Mouse (Mus musculus) midbrain, embryonic 15.5 days (tissue): ENCODE data around the gene Cdc26. TPM values are rescaled to one million over a fixed set of nuclear protein-coding genes. Genes with fewer than 3 reads are reported as not detected.

Experiments
- ATAC-seq: fragments of 200-750 bp; cut with Nextera tagmentation; replicated peaks from 2 replicates; pipeline ENCODE4 v1.8.0; 2017; ENCODE audit warnings: moderate TSS enrichment
- H3K27ac ChIP-seq: fragments of 300-500 bp; sonication (generic); 2 replicates; pipeline ENCODE4 v1.5.1; 2015; ENCODE audit warnings: mild to moderate bottlenecking, inconsistent platforms
- H3K27me3 ChIP-seq: fragments of 300-500 bp; sonication (generic); replicated peaks from 2 replicates; pipeline ENCODE4 v1.6.1; 2015; ENCODE audit warnings: inconsistent platforms
- H3K36me3 ChIP-seq: fragments of 300-500 bp; sonication (generic); replicated peaks from 2 replicates; pipeline ENCODE4 v1.6.1; 2015; ENCODE audit warnings: inconsistent platforms
- H3K4me1 ChIP-seq: fragments of 300-500 bp; sonication (generic); 2 replicates; pipeline ENCODE4 v1.6.1; 2015; ENCODE audit warnings: inconsistent platforms
- H3K4me2 ChIP-seq: fragments of 300-500 bp; sonication (generic); 2 replicates; pipeline ENCODE4 v1.6.1; 2015; ENCODE audit warnings: inconsistent platforms, mild to moderate bottlenecking, moderate library complexity
- H3K4me3 ChIP-seq: fragments of 300-500 bp; sonication (generic); 2 replicates; pipeline ENCODE4 v1.5.1; 2015; ENCODE audit warnings: mild to moderate bottlenecking, inconsistent platforms
- H3K9ac ChIP-seq: fragments of 300-500 bp; sonication (generic); 2 replicates; pipeline ENCODE4 v1.6.1; 2015; ENCODE audit warnings: mild to moderate bottlenecking, inconsistent platforms
- H3K9me3 ChIP-seq: fragments of 300-500 bp; sonication (generic); 2 replicates; pipeline ENCODE4 v1.6.1; 2016; ENCODE audit warnings: inconsistent platforms
- WGBS: fragments of 180-500 bp; shearing (Covaris S2); methylation state at CpG from one replicate; pipeline ENCODE4 v1.1.7; 2015; ENCODE audit warnings: mixed read lengths; 5-methylcytosine and 5-hydroxymethylcytosine counted together
- polyA plus RNA-seq: library from polyadenylated mRNA; unstranded; fragments of >200 nt; fragmentation: Nextera tagmentation; extraction: Ambion mirVana; gene quantifications from 2 replicates; pipeline ENCODE4 v1.2.1, GENCODE M21; 2015

Gene Cdc26
- polyA plus RNA-seq, 1 experiment from 2014 or later, result 76.5 TPM

- ATAC-seq, result 0 out of 2 replicates have a peak, but pooled peaks have one; percentile 33
- Histone ChIP-seq H3K4me2 (no peak overlapping the region), H3K27ac (no peak overlapping the region), H3K36me3 (peaks cover 19% of the 10 kb centered on the region), H3K27me3 (no peaks in the 10 kb centered on the region), H3K4me1 (no peaks in the 10 kb centered on the region), H3K4me3 (no peak overlapping the region), H3K9ac (no peak overlapping the region), H3K9me3 (no peaks in the 10 kb centered on the region)
- 86% methylated on average over 17 of the region's 17 CpGs for whole genome bisulfite sequencing
Measured at GRCm38 (mm10) chr4:62427978-62428758, 19.7 kb upstream of the Cdc26 start.

DNA sequence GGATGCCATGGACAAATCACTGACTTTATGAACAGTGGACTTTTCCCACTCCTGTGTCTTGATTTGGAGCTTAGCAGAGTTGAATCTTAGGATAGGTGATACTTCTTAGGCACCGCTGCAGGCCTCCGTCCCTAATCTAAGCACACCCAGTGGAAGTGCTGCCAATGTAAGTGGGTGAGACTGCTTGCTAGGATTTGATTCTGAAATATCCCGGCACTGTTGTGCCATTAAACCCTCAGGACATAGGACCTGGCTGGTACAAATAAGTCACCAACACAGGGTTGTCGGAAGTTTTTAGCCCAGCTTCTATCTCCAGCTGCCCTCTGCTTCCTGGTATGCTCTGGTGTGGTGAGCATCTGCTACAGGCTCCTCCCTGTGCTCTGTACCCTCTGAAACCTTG lies 17.4 kb upstream of the Cdc26 start:
- Histone ChIP-seq H3K9ac (no peak overlapping the region), H3K27me3 (no peaks in the 10 kb centered on the region), H3K9me3 (no peaks in the 10 kb centered on the region), H3K4me2 (no peak overlapping the region), H3K4me1 (no peaks in the 10 kb centered on the region), H3K4me3 (no peak overlapping the region), H3K36me3 (peaks cover 38% of the 10 kb centered on the region), H3K27ac (no peak overlapping the region)
- WGBS, result 97% methylated on average over 4 of the region's 4 CpGs
- no peak for ATAC-seq

- no peaks in the 10 kb centered on the region for H3K27me3 ChIP-seq
- H3K9me3 ChIP-seq, result no peaks in the 10 kb centered on the region
- WGBS, result 98% methylated on average over 6 of the region's 6 CpGs
Measured at GRCm38 (mm10) chr4:62419091-62419490, 10.6 kb upstream of the Cdc26 start.

DNA sequence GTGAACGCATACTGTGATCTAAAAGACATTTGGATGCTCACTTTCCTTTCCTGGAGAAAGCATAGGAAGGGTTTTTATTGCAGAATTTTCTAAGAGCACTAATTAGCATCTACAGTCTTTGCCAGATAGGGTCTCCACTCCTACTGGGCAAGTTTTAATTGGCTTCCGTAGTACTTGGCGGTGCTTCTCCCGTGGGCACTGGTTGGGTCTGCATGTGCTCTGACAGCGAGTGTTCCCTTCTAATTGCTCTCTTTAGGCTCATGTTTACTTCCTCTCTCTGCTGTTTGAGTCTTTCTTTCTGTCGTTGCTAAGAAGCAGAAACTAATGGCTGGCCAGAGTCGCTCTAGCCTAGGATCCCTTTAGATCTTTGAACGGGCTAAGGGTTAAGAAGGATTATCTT lies 10.0 kb upstream of the Cdc26 start:
- H3K27me3 ChIP-seq, result no peaks in the 10 kb centered on the region
- H3K9me3 ChIP-seq, result no peaks in the 10 kb centered on the region
- WGBS, result 82% methylated on average over 8 of the region's 8 CpGs
- no peaks in the 10 kb centered on the region for H3K4me1 ChIP-seq
- H3K4me3 ChIP-seq, result no peak overlapping the region
- no peak for ATAC-seq
- no peak overlapping the region for H3K9ac ChIP-seq
- H3K27ac ChIP-seq, result no peak overlapping the region
- H3K4me2 ChIP-seq, result no peak overlapping the region
- peaks cover 77% of the 10 kb centered on the region for H3K36me3 ChIP-seq

More at GRCm38 (mm10) chr4:62419091-62419490, 10.6 kb upstream of the Cdc26 start:
- Histone ChIP-seq H3K4me3 (no peak overlapping the region), H3K4me2 (no peak overlapping the region), H3K4me1 (no peaks in the 10 kb centered on the region), H3K36me3 (peaks cover 82% of the 10 kb centered on the region), H3K9ac (no peak overlapping the region), H3K27ac (no peak overlapping the region)
- no peak for ATAC-seq

DNA sequence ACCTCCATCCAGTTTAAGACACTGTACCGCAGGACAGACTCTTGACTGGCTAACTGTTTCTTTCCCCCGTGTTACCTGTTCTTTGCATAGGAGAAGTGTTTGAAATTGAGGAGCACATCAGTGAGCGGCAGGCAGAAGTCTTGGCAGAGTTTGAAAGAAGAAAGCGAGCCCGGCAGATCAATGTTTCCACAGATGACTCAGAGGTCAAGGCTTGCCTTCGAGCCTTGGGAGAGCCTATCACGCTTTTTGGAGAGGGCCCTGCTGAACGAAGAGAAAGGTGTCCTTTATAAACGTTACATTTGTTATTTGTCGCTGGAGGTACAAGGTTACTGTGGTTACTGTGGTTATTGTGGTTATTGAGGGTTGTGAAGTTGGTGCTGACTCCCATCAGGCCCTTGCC lies 3.2 kb upstream of the Cdc26 start:
- H3K9me3 ChIP-seq, result no peaks in the 10 kb centered on the region
- H3K9ac ChIP-seq, result no peak overlapping the region
- no peak overlapping the region for H3K4me3 ChIP-seq
- WGBS, result 94% methylated on average over 10 of the region's 10 CpGs
- H3K27ac ChIP-seq, result no peak overlapping the region
- peaks cover 22% of the 10 kb centered on the region for H3K4me1 ChIP-seq
- no peak overlapping the region for H3K4me2 ChIP-seq
- peaks cover 27% of the 10 kb centered on the region for H3K36me3 ChIP-seq
- no peak for ATAC-seq
- no peaks in the 10 kb centered on the region for H3K27me3 ChIP-seq

DNA sequence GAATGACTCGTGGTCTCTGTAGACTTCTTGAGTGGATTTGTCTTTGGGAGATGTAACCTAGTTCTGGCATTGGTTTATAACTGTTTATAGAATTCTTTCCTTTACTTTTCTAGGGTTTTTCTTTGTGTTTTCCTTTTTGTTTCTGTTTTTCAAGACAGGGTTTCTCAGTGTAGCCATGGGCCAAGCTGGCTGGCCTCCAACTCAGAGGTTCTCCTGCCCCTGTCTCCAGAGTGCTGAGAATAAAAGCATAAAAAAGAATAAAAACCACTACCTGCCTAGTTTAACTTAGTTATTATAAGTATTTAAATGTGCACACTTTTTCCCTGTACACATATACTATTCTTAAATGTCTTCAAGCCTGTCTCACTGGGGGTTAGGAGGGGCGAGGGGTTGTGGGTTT lies 1.9 kb upstream of the Cdc26 start:
- Histone ChIP-seq H3K36me3 (peaks cover 15% of the 10 kb centered on the region), H3K4me1 (peaks cover 35% of the 10 kb centered on the region), H3K27ac (no peak overlapping the region), H3K4me3 (no peak overlapping the region), H3K4me2 (peak overlapping the region; percentile 67; the same call in 1 of the 2 replicates), H3K27me3 (no peaks in the 10 kb centered on the region), H3K9me3 (no peaks in the 10 kb centered on the region), H3K9ac (no peak overlapping the region; the same call in 1 of the 2 replicates)
- 88% methylated on average over 2 of the region's 2 CpGs for WGBS
- ATAC-seq, result no peak

DNA sequence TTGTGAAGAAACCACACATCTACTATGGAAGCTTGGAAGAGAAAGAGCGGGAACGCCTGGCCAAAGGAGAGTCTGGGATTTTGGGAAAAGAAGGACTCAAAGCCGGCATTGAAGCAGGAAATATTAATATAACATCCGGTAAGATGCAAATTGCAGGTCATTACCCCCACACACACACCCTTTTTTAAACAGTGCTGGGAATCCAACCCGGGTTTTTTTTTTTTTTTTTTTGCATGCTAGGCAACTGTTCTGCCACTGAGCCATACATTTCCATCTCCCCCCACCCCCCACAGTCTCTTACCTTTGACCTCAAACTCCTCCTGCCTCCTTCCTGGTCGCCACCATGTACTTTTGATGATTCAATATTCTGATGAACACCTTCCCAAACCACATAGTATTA lies 1.2 kb upstream of the Cdc26 start:
- H3K4me3 ChIP-seq, result peak overlapping the region; percentile 66
- peaks cover 39% of the 10 kb centered on the region for H3K4me1 ChIP-seq
- peaks cover 8% of the 10 kb centered on the region; the same call in 1 of the 2 replicates for H3K36me3 ChIP-seq
- H3K27me3 ChIP-seq, result no peaks in the 10 kb centered on the region
- ATAC-seq, result no peak
- peak overlapping the region; percentile 71 for H3K9ac ChIP-seq
- peak overlapping the region; percentile 67 for H3K4me2 ChIP-seq
- H3K9me3 ChIP-seq, result no peaks in the 10 kb centered on the region
- H3K27ac ChIP-seq, result no peak overlapping the region
- WGBS, result 42% methylated on average over 6 of the region's 6 CpGs

DNA sequence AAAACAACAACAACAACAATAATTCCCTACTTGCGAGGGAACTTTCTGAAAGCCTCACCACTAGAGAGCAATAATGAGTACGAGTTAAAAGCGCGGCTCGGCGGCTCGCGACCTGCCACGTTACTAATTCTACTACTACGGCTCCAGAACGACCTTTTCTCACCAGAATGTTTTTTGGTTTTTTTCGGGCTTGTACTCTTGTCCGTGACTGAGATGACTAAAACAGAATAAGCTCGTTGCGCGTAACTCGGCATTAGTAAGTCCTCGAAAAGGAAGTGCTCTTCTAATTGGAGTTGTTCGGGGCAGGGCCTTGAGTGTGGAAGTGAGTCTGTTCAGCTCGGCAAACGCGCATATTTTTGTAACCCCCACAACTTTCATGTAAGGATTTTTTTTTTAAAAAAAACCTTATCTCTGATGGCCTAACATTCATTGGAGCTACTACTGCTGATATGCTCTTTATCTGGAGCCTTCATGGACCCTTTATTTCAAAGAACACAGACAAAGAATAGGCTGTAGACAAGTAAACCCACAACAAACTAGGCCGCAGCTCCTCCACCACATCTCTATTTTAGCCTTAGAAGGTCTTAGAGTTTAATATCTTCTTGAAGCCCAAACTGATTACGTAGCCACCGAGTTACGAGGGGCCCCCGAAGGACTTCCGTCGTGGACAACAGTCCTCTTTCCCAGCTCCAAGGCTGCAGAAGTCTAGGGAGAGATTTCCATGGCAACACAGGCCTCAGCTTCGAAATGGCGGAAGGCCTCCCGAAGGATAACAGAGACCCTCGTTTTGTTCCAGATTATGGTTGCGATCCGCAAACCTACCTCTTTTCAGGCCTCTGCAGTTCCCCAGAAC lies 486 bp downstream of the Cdc26 start:
- H3K27me3 ChIP-seq, result no peaks in the 10 kb centered on the region
- peak overlapping the region; percentile 66 for H3K4me3 ChIP-seq
- H3K9ac ChIP-seq, result peak overlapping the region; percentile 67
- peaks cover 39% of the 10 kb centered on the region for H3K4me1 ChIP-seq
- H3K27ac ChIP-seq, result peak overlapping the region; percentile 74
- H3K4me2 ChIP-seq, result peak overlapping the region; percentile 40
- H3K36me3 ChIP-seq, result 0 out of 2 replicates have a peak, but pooled peaks cover 11% of the 10 kb centered on the region
- H3K9me3 ChIP-seq, result no peaks in the 10 kb centered on the region
- WGBS, result 0% methylated on average over 35 of the region's 35 CpGs
- ATAC-seq, result peak; percentile 75

DNA sequence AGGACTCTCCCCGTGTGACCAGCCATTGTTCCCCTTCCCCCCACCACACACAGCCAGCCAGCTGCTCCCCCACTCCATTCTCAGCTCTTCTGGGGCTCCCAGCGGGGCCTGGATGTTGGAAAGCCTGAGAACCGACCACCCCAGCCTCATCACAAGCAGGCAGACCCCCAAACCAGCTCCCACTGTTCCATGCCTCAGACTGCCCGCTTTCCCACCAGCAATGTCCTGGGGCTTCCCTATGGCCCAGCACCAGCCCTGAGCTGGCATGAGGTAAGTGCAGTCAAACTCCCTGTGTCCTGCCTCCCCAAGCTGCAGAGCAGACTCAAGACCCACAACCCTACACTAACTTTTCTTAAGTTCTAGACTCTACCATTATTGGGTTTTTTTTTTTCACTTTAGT lies 2.3 kb downstream of the Cdc26 start:
- H3K4me3 ChIP-seq, result no peak overlapping the region
- ATAC-seq, result no peak
- H3K4me2 ChIP-seq, result no peak overlapping the region
- H3K9ac ChIP-seq, result no peak overlapping the region
- WGBS, result 82% methylated on average over 4 of the region's 4 CpGs
- H3K27ac ChIP-seq, result no peak overlapping the region
- peaks cover 13% of the 10 kb centered on the region; the same call in 1 of the 2 replicates for H3K36me3 ChIP-seq
- H3K27me3 ChIP-seq, result no peaks in the 10 kb centered on the region
- peaks cover 39% of the 10 kb centered on the region for H3K4me1 ChIP-seq
- no peaks in the 10 kb centered on the region for H3K9me3 ChIP-seq

DNA sequence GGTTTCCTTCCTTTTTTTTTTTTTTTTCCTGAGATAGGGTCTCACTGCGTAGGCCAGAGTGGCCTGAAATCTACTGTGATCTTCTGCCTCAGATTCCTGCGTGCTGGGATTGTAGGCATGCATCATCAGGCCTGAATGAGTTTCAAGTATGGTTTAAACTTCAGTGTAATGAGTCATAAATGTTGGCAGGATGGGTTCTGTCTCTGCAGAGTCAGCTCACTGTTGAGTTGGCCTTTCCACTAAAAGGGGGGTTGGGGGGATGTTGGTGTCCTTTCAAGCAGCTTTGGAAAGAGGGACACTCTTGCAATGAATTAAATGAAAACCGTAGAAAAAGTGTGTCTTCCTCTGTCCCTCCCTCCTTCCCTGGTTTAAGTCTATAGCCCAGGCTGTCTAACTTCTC lies 9.5 kb downstream of the Cdc26 start:
- H3K4me1 ChIP-seq, result no peaks in the 10 kb centered on the region
- H3K4me2 ChIP-seq, result no peak overlapping the region
- H3K9me3 ChIP-seq, result no peaks in the 10 kb centered on the region
- no peak overlapping the region for H3K27ac ChIP-seq
- H3K9ac ChIP-seq, result no peak overlapping the region
- WGBS, result 95% methylated on average over 3 of the region's 3 CpGs
- H3K4me3 ChIP-seq, result no peak overlapping the region
- H3K27me3 ChIP-seq, result no peaks in the 10 kb centered on the region
- H3K36me3 ChIP-seq, result peaks cover 39% of the 10 kb centered on the region; the same call in 1 of the 2 replicates
- no peak for ATAC-seq

DNA sequence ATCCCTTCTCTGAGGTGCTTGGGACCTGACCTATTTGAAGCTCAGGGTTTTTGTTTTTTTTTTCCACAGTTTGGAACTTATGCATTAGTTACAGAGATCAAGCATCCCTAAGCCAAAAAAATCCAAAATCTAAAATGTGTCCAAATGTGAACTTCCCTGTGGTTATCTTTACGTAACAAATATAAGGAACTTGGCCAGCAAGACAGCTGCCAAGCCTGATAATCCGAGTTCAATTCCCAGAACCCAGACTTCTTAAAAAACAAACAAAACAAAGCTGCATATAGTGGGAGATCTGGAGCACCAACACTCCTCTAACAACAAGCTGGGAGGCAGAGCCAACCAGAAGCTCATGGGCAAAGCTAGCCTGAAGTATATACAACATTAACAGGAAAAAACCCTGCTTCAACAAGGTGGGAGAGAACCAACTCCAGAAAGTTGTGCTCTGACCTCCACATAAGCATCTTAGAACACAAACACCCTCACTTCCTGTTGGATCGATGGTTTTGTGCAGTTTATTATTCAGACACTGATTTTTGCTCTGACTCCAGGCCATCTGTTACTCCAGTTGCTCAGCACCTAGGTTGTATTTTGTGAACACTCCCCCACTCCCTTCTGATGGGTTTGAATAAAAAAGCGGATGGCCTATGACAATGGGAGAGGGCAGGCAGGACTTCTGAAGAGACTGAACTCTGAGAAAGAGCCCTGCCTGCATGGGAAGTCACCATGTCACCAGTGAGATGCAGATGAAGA lies 10.7 kb downstream of the Cdc26 start:
- 84% methylated on average over 4 of the region's 4 CpGs for WGBS
- H3K9me3 ChIP-seq, result no peaks in the 10 kb centered on the region
- no peaks in the 10 kb centered on the region for H3K4me1 ChIP-seq
- H3K27me3 ChIP-seq, result no peaks in the 10 kb centered on the region
- no peak overlapping the region for H3K4me2 ChIP-seq
- no peak overlapping the region for H3K4me3 ChIP-seq
- peaks cover 42% of the 10 kb centered on the region; the same call in 1 of the 2 replicates for H3K36me3 ChIP-seq
- no peak overlapping the region for H3K27ac ChIP-seq
- H3K9ac ChIP-seq, result no peak overlapping the region
- ATAC-seq, result no peak

DNA sequence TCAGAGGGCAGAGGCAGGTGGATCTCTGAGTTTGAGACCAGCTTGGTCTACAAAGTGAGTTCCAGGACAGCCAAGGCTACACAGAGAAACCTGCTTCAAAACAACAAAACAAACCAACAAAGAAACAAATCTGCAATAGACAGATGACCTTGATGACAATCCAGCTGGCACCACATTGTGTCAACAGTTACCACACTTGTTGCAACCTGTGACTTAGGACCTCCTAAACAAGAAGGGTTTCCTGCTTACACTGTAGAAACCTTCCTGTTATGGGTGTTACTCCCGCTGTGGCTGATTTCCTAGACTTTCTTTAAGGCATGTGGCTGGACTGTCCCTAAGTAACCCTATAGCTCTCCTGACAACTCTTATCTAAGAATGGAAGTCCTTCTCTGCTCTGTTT lies 12.6 kb downstream of the Cdc26 start:
- ATAC-seq, result no peak
- no peak overlapping the region for H3K4me2 ChIP-seq
- H3K4me3 ChIP-seq, result no peak overlapping the region
- H3K36me3 ChIP-seq, result peaks cover 40% of the 10 kb centered on the region
- no peak overlapping the region for H3K9ac ChIP-seq
- H3K4me1 ChIP-seq, result no peaks in the 10 kb centered on the region
- H3K27me3 ChIP-seq, result no peaks in the 10 kb centered on the region
- H3K27ac ChIP-seq, result no peak overlapping the region
- H3K9me3 ChIP-seq, result no peaks in the 10 kb centered on the region
- 91% methylated on average over 1 of the region's 1 CpGs for WGBS
